Mouse (Mus musculus) cortical plate, adult 2 months (tissue): ENCODE data around the gene Gm17949.

Experiments
- CTCF ChIP-seq: fragments of 200-500 bp; IDR thresholded peaks from 2 replicates; pipeline ENCODE4 v1.5.1; 2011; ENCODE audit warnings: mild to moderate bottlenecking, control low read depth, low read length; ENCODE audit not compliant: insufficient read depth; ENCODE audit errors: extremely low read depth
- POLR2A ChIP-seq: fragments of 200-500 bp; IDR thresholded peaks from 2 replicates; pipeline ENCODE4 v1.6.1; 2011; ENCODE audit warnings: mild to moderate bottlenecking, low read length, control low read depth; ENCODE audit not compliant: insufficient read depth; ENCODE audit errors: extremely low read depth

DNA sequence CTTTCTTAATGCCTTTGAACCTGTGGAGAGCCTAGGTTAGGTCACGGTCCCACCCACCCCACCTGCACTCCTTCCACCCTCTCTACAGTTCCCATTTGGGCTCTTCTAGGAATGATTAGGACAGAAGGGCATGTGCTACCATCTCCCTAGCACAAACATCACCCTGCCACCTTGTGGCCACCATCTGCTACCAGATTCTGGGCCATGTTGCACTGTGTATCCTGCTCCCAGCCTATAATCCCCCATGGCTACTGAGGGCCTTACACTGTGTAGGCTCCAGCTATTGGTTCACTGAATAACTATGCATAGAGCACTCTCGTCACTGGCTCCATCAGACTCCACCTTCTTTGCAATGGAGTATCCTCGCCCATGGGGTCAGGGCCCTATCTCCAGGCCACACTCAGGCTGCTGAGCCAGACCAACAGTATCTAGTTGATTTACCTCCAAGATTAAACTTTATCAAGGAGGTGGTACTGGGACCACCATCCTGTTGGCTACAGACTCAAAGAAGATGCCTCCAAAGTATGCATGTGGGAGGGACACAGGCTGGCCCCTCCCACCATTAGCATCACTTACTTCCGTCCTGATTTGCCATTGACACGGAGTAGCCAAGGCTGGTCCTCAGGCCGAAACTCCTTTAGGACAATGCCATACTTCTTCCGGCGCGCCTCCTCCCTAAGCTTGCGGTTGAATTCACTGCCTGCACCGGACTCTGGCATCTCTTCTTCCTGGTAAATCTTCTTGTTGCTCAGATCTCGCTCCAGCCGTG lies 3.9 kb upstream of the Gm17949 start:
- TF ChIP-seq CTCF (peak; percentile 33; the same call in 1 of the 2 replicates), POLR2A (no peak)
